Mouse (Mus musculus) brain, embryonic 14.5 days (tissue): Measurements from ENCODE around the gene Mmp7.

Source experiments
- CTCF ChIP-seq: fragments of 200-500 bp; IDR thresholded peaks from 2 replicates; pipeline ENCODE4 v1.5.1; 2012; ENCODE audit warnings: inconsistent platforms, mild to moderate bottlenecking, moderate library complexity, borderline replicate concordance; ENCODE audit not compliant: insufficient read depth, insufficient read length; ENCODE audit errors: extremely low read depth
- POLR2A ChIP-seq: fragments of 200-500 bp; IDR thresholded peaks from 2 replicates; pipeline ENCODE4 v1.6.1; 2012; ENCODE audit warnings: mild to moderate bottlenecking, inconsistent platforms, borderline replicate concordance; ENCODE audit not compliant: poor library complexity, insufficient read depth, insufficient read length, severe bottlenecking; ENCODE audit errors: extremely low read depth

GRCm38 (mm10) chr9:7657946-7658345, 33.9 kb upstream of the Mmp7 start:
- TF ChIP-seq POLR2A, result no peak
- TF ChIP-seq CTCF, result no peak
